Mouse (Mus musculus): ENCODE measurements around the gene Eci3. TPM values are rescaled to one million over a fixed set of nuclear protein-coding genes. Genes with fewer than 3 reads are reported as not detected.
"Not testable (repeated sequence)": the region's sequence is repeated elsewhere in the genome, so short reads cannot be mapped to it uniquely, and the experiment has no call there.

The Eci3 gene
- total RNA-seq (2021) = under 1 TPM; 0.44 to 0.66 TPM
- long read RNA-seq, experiment 1 = 0 reads
- long read RNA-seq, experiment 2 = 0 reads

- peak within 1 kb of the TSS; percentile 36 for H3K4me3 ChIP-seq
- no peak for TF ChIP-seq CTCF (IDR thresholded peaks at IDR 0.05)
- intact Hi-C loops (cut with DNase I) = no loop called here
- H3K27ac ChIP-seq = no peak within 1 kb of the TSS
- DNase-seq (ENCODE audit: extremely low spot score in 1 of 2, low spot score in 2 of 2) = peak in 1 of 2 experiments; percentile 10
These were observed at the start of gene Eci3 for GRCm38 (mm10) chr13:34963511-34964397. TSS of gene Eci3 (minus strand) at chr13:34963810.

- TF ChIP-seq CTCF (IDR thresholded peaks at IDR 0.05) = no peak
- intact Hi-C loops (cut with DNase I) = no loop called here
- no peak for DNase-seq (ENCODE audit: extremely low spot score in 1 of 2, low spot score in 2 of 2)
- Histone ChIP-seq H3K27ac (no peak overlapping the region), H3K4me3 (no peak overlapping the region)
These were observed 32.3 kb upstream of the Eci3 start for GRCm38 (mm10) chr13:34995925-34996324.

- peak overlapping the region; percentile 60 for H3K27ac ChIP-seq
- no peak for TF ChIP-seq CTCF (IDR thresholded peaks at IDR 0.05)
- peak overlapping the region; percentile 63 for H3K4me3 ChIP-seq
- peak; percentile 81 to 86 for DNase-seq (ENCODE audit: extremely low spot score in 1 of 2, low spot score in 2 of 2)
- intact Hi-C loops (cut with DNase I) = no loop called here
These were observed 30.6 kb upstream of the Eci3 start for GRCm38 (mm10) chr13:34993983-34994811.

GRCm38 (mm10) chr13:34993595-34993982 is 30.0 kb upstream of the Eci3 start:
- DNase-seq (ENCODE audit: extremely low spot score in 1 of 2, low spot score in 2 of 2) = no peak

GRCm38 (mm10) chr13:34993085-34993484 is 29.5 kb upstream of the Eci3 start:
- H3K27ac ChIP-seq = peak overlapping the region; percentile 60; the same call in 1 of the 2 replicates
- intact Hi-C loops (cut with DNase I) = no loop called here
- DNase-seq (ENCODE audit: extremely low spot score in 1 of 2, low spot score in 2 of 2) = no peak
- TF ChIP-seq CTCF (IDR thresholded peaks at IDR 0.05) = no peak
- peak overlapping the region; percentile 63 for H3K4me3 ChIP-seq

More at GRCm38 (mm10) chr13:34993595-34993982, 30.0 kb upstream of the Eci3 start:
- intact Hi-C loops (cut with DNase I) = no loop called here
- peak overlapping the region; percentile 63 for H3K4me3 ChIP-seq
- no peak for TF ChIP-seq CTCF (IDR thresholded peaks at IDR 0.05)
- H3K27ac ChIP-seq = peak overlapping the region; percentile 60

- TF ChIP-seq CTCF (IDR thresholded peaks at IDR 0.05) = no peak
- no peak overlapping the region for H3K27ac ChIP-seq
- H3K4me3 ChIP-seq = no peak overlapping the region
- DNase-seq (ENCODE audit: extremely low spot score in 1 of 2, low spot score in 2 of 2) = no peak
- intact Hi-C loops (cut with DNase I) = no loop called here
These were observed 28.1 kb upstream of the Eci3 start for GRCm38 (mm10) chr13:34991581-34992273.

GRCm38 (mm10) chr13:34983479-34983878 is 19.9 kb upstream of the Eci3 start:
- DNase-seq (ENCODE audit: extremely low spot score in 1 of 2, low spot score in 2 of 2); H3K4me3 ChIP-seq; H3K27ac ChIP-seq; intact Hi-C loops (cut with DNase I): not testable (repeated sequence)

GRCm38 (mm10) chr13:34978635-34979034 is 15.0 kb upstream of the Eci3 start:
- H3K27ac ChIP-seq; DNase-seq (ENCODE audit: extremely low spot score in 1 of 2, low spot score in 2 of 2); H3K4me3 ChIP-seq; intact Hi-C loops (cut with DNase I): not testable (repeated sequence)

- Histone ChIP-seq H3K27ac (no peak overlapping the region), H3K4me3 (no peak overlapping the region)
- no peak for TF ChIP-seq CTCF (IDR thresholded peaks at IDR 0.05)
- DNase-seq (ENCODE audit: extremely low spot score in 1 of 2, low spot score in 2 of 2) = no peak
- intact Hi-C loops (cut with DNase I) = no loop called here
These were observed 13.8 kb upstream of the Eci3 start for GRCm38 (mm10) chr13:34977410-34977809.

GRCm38 (mm10) chr13:34976116-34976515 is 12.5 kb upstream of the Eci3 start:
- DNase-seq (ENCODE audit: extremely low spot score in 1 of 2, low spot score in 2 of 2) = no peak
- Histone ChIP-seq H3K27ac (no peak overlapping the region), H3K4me3 (no peak overlapping the region)
- no peak for TF ChIP-seq CTCF (IDR thresholded peaks at IDR 0.05)
- intact Hi-C loops (cut with DNase I) = no loop called here

GRCm38 (mm10) chr13:34973770-34974169 is 10.2 kb upstream of the Eci3 start:
- Histone ChIP-seq H3K27ac (no peak overlapping the region), H3K4me3 (no peak overlapping the region)
- DNase-seq (ENCODE audit: extremely low spot score in 1 of 2, low spot score in 2 of 2) = no peak
- peak; percentile 3; the same call in 1 of the 2 replicates for TF ChIP-seq CTCF (IDR thresholded peaks at IDR 0.05)
- intact Hi-C loops (cut with DNase I) = loop anchor here (2.0 kb wide), 1 partner anchor 61 kb away; no protein-coding TSS in a partner anchor

Measured in left cerebral cortex, adult 2 months (tissue).